Mouse (Mus musculus): ENCODE results near the gene Frrs1l. TPM values are rescaled to one million over a fixed set of nuclear protein-coding genes. Genes with fewer than 3 reads are reported as not detected.

Frrs1l gene
- polyA plus RNA-seq, 1 experiment from 2014 or later: 2.2 TPM

DNA sequence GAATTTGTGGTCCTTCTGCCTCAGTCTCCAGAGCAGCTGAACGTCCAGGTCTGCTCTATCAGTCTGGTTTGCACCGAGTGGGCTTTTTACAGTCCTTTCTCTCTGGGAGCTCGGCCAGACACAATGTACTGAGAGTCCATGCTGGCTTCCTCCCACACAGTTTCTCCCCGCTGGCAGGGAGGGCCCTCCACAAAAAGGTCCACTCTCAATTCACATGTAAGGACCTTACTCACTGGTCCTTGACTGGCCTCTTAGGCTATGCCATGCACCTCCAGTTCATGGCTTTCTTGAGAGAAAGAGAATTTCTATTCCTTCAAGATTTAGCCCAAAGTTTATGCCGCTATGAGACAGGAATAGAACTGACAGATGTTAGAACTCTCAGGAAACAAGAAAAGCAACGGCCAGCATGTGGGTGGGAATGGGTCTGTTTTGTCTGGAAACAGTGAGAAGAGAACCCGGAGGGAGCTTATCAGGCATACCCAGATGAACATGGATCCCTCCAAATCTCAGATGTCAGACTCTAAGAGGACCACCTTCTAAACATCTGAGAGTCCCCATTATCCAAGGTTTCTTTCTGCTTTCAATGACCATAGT is 24.5 kb downstream of the Frrs1l start:
- no peak overlapping the region for H3K4me3 ChIP-seq (replicated peaks)
- peaks cover 5% of the 10 kb centered on the region; the same call in 1 of the 2 replicates for H3K4me1 ChIP-seq (replicated peaks)
- no peak overlapping the region for H3K9ac ChIP-seq (replicated peaks)
- ATAC-seq (ENCODE audit: insufficient number of reproducible peaks, insufficient read depth, low FRiP score, low TSS enrichment, low read depth): no peak
- no peak overlapping the region for H3K27ac ChIP-seq
- no peaks in the 10 kb centered on the region for H3K27me3 ChIP-seq
- H3K4me2 ChIP-seq: no peak overlapping the region
- no peaks in the 10 kb centered on the region for H3K36me3 ChIP-seq
- H3K9me3 ChIP-seq: no peaks in the 10 kb centered on the region
- WGBS: 78% methylated on average over 7 of the region's 7 CpGs

DNA sequence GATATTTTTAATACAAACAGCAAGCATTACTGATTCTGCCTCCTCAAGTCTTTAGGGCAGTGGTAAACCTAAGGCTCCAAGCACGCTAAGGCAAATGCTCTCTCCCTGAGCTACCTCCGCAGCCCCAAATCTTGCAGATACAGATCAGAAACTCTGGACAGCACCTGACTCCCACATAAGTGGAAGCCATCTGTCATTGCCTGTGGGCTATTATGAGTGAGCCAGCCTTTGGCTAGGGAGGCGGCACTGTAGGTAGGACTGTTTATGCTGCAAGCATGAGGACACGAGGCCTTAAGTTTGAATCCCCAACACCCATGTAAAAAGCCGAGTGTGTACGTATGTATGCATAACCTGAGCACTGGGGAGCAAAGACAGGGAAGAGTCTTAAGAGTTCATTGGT is 26.5 kb downstream of the Frrs1l start:
- Histone ChIP-seq H3K9ac (replicated peaks) (no peak overlapping the region), H3K27ac (no peak overlapping the region), H3K4me3 (replicated peaks) (no peak overlapping the region), H3K9me3 (no peaks in the 10 kb centered on the region), H3K4me2 (no peak overlapping the region), H3K4me1 (replicated peaks) (0 out of 2 replicates have a peak, but pooled peaks cover 4% of the 10 kb centered on the region), H3K27me3 (no peaks in the 10 kb centered on the region), H3K36me3 (no peaks in the 10 kb centered on the region)
- ATAC-seq (ENCODE audit: insufficient number of reproducible peaks, insufficient read depth, low FRiP score, low TSS enrichment, low read depth): no peak
- 88% methylated on average over 6 of the region's 6 CpGs for WGBS

- WGBS: 83% methylated on average over 12 of the region's 12 CpGs
- Histone ChIP-seq H3K4me3 (replicated peaks) (no peak overlapping the region), H3K36me3 (no peaks in the 10 kb centered on the region), H3K9me3 (no peaks in the 10 kb centered on the region), H3K4me2 (no peak overlapping the region), H3K27ac (no peak overlapping the region), H3K4me1 (replicated peaks) (0 out of 2 replicates have a peak, but pooled peaks cover 4% of the 10 kb centered on the region), H3K9ac (replicated peaks) (no peak overlapping the region), H3K27me3 (no peaks in the 10 kb centered on the region)
- ATAC-seq (ENCODE audit: insufficient number of reproducible peaks, insufficient read depth, low FRiP score, low TSS enrichment, low read depth): no peak
Observed at GRCm38 (mm10) chr4:56961320-56961925, 28.8 kb downstream of the Frrs1l start.

DNA sequence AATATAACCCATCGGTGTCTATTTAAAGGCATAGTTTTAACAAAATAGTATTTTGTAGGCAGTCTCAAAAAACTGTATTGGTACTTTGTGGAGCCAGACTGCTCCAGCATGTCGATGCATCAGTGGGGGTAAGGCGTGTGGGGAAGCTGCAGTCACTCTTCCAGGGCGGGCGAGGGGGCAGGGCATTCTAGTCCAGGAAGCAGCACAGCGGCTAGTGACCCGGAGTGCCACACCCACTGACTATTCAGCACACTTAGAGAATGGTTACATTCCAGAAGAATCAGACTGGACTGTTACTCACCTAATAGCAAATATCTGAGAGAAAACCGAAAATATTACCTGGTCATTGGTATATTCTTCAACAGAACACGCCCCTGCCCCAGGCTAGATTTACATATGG is 32.7 kb downstream of the Frrs1l start:
- no peak overlapping the region for H3K27ac ChIP-seq
- no peak overlapping the region for H3K4me3 ChIP-seq (replicated peaks)
- no peaks in the 10 kb centered on the region for H3K9me3 ChIP-seq
- no peaks in the 10 kb centered on the region for H3K36me3 ChIP-seq
- no peak overlapping the region for H3K9ac ChIP-seq (replicated peaks)
- no peak overlapping the region for H3K4me2 ChIP-seq
- ATAC-seq (ENCODE audit: insufficient number of reproducible peaks, insufficient read depth, low FRiP score, low TSS enrichment, low read depth): no peak
- H3K27me3 ChIP-seq: no peaks in the 10 kb centered on the region
- H3K4me1 ChIP-seq (replicated peaks): 0 out of 2 replicates have a peak, but pooled peaks cover 4% of the 10 kb centered on the region
- WGBS: 61% methylated on average over 9 of the region's 9 CpGs

DNA sequence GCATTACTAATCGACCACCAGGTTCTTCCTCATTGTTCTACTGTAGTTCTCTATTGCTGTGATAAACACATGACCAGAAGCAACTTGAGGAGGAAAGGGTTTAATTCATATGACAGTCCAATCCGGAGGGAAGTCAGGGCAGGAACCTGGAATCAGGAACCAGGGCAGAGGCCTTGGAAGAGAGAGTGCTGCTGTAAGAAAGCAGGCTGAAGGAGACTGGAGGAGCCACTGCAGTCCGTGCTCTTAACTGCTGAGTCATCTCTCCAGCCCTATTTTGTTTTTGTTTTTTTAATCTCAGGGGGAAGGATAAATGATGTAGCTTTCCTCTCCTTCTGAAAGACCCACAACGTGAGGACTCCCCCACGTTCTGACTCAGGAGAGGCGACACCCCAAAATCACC is 37.0 kb downstream of the Frrs1l start:
- no peaks in the 10 kb centered on the region for H3K27me3 ChIP-seq
- 63% methylated on average over 6 of the region's 6 CpGs for WGBS

GRCm38 (mm10) chr4:56951701-56952100 is 38.5 kb downstream of the Frrs1l start:
- Histone ChIP-seq H3K4me2 (no peak overlapping the region), H3K4me1 (replicated peaks) (no peaks in the 10 kb centered on the region), H3K27me3 (no peaks in the 10 kb centered on the region), H3K9me3 (no peaks in the 10 kb centered on the region), H3K27ac (no peak overlapping the region), H3K36me3 (no peaks in the 10 kb centered on the region), H3K4me3 (replicated peaks) (no peak overlapping the region), H3K9ac (replicated peaks) (no peak overlapping the region)
- no peak for ATAC-seq (ENCODE audit: insufficient number of reproducible peaks, insufficient read depth, low FRiP score, low TSS enrichment, low read depth)
- WGBS: 91% methylated on average over 3 of the region's 3 CpGs

More for the DNA sequence above, 37.0 kb downstream of the Frrs1l start:
- no peak for ATAC-seq (ENCODE audit: insufficient number of reproducible peaks, insufficient read depth, low FRiP score, low TSS enrichment, low read depth)
- H3K36me3 ChIP-seq: no peaks in the 10 kb centered on the region
- no peak overlapping the region for H3K4me3 ChIP-seq (replicated peaks)
- H3K4me1 ChIP-seq (replicated peaks): no peaks in the 10 kb centered on the region
- no peak overlapping the region for H3K9ac ChIP-seq (replicated peaks)
- H3K9me3 ChIP-seq: no peaks in the 10 kb centered on the region
- H3K4me2 ChIP-seq: no peak overlapping the region
- H3K27ac ChIP-seq: no peak overlapping the region

- H3K27ac ChIP-seq: no peak overlapping the region
Observed at GRCm38 (mm10) chr4:56949494-56949893, 40.7 kb downstream of the Frrs1l start.

GRCm38 (mm10) chr4:56946641-56947640 is 43.2 kb downstream of the Frrs1l start, which contains the start of gene Tmem245:
Gene Tmem245, minus strand, starts transcription at chr4:56947437.
- H3K36me3 ChIP-seq: no peaks in the 10 kb centered on the region
- H3K9ac ChIP-seq (replicated peaks): peak within 1 kb of the TSS; percentile 90
- peak; percentile 96 for ATAC-seq (ENCODE audit: insufficient number of reproducible peaks, insufficient read depth, low FRiP score, low TSS enrichment, low read depth)
- peak within 1 kb of the TSS; percentile 75 for H3K4me2 ChIP-seq
- peaks cover 38% of the 10 kb centered on the region for H3K4me1 ChIP-seq (replicated peaks)
- H3K9me3 ChIP-seq: no peaks in the 10 kb centered on the region
- WGBS: under 1% methylated on average over 101 of the region's 107 CpGs
- H3K27me3 ChIP-seq: no peaks in the 10 kb centered on the region
- H3K27ac ChIP-seq: peak within 1 kb of the TSS; percentile 94
- H3K4me3 ChIP-seq (replicated peaks): peak within 1 kb of the TSS; percentile 95

More at GRCm38 (mm10) chr4:56949494-56949893, 40.7 kb downstream of the Frrs1l start:
- Histone ChIP-seq H3K9me3 (no peaks in the 10 kb centered on the region), H3K4me1 (replicated peaks) (peaks cover 15% of the 10 kb centered on the region), H3K4me3 (replicated peaks) (no peak overlapping the region), H3K9ac (replicated peaks) (no peak overlapping the region), H3K4me2 (no peak overlapping the region), H3K36me3 (no peaks in the 10 kb centered on the region), H3K27me3 (no peaks in the 10 kb centered on the region)
- WGBS: 79% methylated on average over 6 of the region's 6 CpGs
- no peak for ATAC-seq (ENCODE audit: insufficient number of reproducible peaks, insufficient read depth, low FRiP score, low TSS enrichment, low read depth)

GRCm38 (mm10) chr4:56946180-56946579 is 44.0 kb downstream of the Frrs1l start:
- peak overlapping the region; percentile 75 for H3K4me2 ChIP-seq
- H3K9ac ChIP-seq (replicated peaks): peak overlapping the region; percentile 90
- WGBS: under 1% methylated on average over 14 of the region's 14 CpGs
- peak overlapping the region; percentile 95 for H3K4me3 ChIP-seq (replicated peaks)
- H3K4me1 ChIP-seq (replicated peaks): peaks cover 38% of the 10 kb centered on the region
- no peaks in the 10 kb centered on the region for H3K27me3 ChIP-seq
- H3K36me3 ChIP-seq: no peaks in the 10 kb centered on the region
- no peaks in the 10 kb centered on the region for H3K9me3 ChIP-seq
- peak overlapping the region; percentile 94 for H3K27ac ChIP-seq
- no peak for ATAC-seq (ENCODE audit: insufficient number of reproducible peaks, insufficient read depth, low FRiP score, low TSS enrichment, low read depth)

GRCm38 (mm10) chr4:56944286-56944685 is 45.9 kb downstream of the Frrs1l start:
- ATAC-seq (ENCODE audit: insufficient number of reproducible peaks, insufficient read depth, low FRiP score, low TSS enrichment, low read depth): no peak
- Histone ChIP-seq H3K36me3 (no peaks in the 10 kb centered on the region), H3K4me1 (replicated peaks) (peaks cover 45% of the 10 kb centered on the region), H3K27ac (no peak overlapping the region), H3K4me3 (replicated peaks) (no peak overlapping the region), H3K9me3 (no peaks in the 10 kb centered on the region), H3K27me3 (no peaks in the 10 kb centered on the region), H3K9ac (replicated peaks) (no peak overlapping the region), H3K4me2 (no peak overlapping the region)
- WGBS: 69% methylated on average over 4 of the region's 4 CpGs

DNA sequence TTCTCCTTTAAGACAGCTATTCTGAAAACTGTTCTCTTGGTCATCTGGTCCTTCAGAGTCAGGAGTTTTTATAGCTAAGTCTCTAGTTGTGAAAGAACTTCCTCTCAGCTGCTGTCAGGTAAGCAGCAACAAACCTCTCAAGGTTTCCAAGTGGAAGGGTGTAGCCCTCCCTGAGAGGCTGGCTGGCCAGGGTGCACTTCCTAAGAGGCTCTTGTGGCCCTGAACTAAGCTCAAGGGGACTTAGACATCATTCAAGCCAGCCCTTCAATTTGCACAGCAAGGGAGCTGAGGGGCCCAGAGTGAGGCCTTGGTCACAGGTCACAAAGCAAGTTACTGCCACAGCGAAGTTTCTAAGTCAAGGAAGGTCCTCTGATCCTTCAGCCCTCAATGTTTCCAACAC is 46.9 kb downstream of the Frrs1l start:
- Histone ChIP-seq H3K27me3 (no peaks in the 10 kb centered on the region), H3K27ac (no peak overlapping the region), H3K4me3 (replicated peaks) (no peak overlapping the region), H3K4me1 (replicated peaks) (peaks cover 45% of the 10 kb centered on the region), H3K36me3 (peaks cover 4% of the 10 kb centered on the region; the same call in 1 of the 2 replicates), H3K9me3 (no peaks in the 10 kb centered on the region), H3K4me2 (no peak overlapping the region), H3K9ac (replicated peaks) (no peak overlapping the region)
- no peak for ATAC-seq (ENCODE audit: insufficient number of reproducible peaks, insufficient read depth, low FRiP score, low TSS enrichment, low read depth)
- WGBS: 63% methylated on average over 1 of the region's 1 CpGs
